Mouse (Mus musculus) spleen, postnatal 10 days (tissue): Measurements from ENCODE around the gene Myh10.

Source experiments
- DNase-seq, 2 experiments: peaks; one replicate each; pipeline ENCODE4 v3.0.0; 2021 to 2022; ENCODE audit warnings: low spot score in 2 of 2

Myh10 gene

GRCm38 (mm10) chr11:68859943-68860593 is 168.7 kb downstream of the Myh10 start:
- no peak for DNase-seq

- no peak for DNase-seq
Observed at GRCm38 (mm10) chr11:68862260-68862659, 170.9 kb downstream of the Myh10 start.

- no peak for DNase-seq
Observed at GRCm38 (mm10) chr11:68863631-68864091, 172.3 kb downstream of the Myh10 start.

GRCm38 (mm10) chr11:68864544-68865189 is 173.3 kb downstream of the Myh10 start:
- peak in 1 of 2 experiments; percentile 47 for DNase-seq
